Mouse (Mus musculus): ENCODE results near the gene Mcfd2.

Mcfd2 gene

GRCm38 (mm10) chr17:87236725-87237650, 28.7 kb downstream of the Mcfd2 start:
- no peak for DNase-seq

DNA sequence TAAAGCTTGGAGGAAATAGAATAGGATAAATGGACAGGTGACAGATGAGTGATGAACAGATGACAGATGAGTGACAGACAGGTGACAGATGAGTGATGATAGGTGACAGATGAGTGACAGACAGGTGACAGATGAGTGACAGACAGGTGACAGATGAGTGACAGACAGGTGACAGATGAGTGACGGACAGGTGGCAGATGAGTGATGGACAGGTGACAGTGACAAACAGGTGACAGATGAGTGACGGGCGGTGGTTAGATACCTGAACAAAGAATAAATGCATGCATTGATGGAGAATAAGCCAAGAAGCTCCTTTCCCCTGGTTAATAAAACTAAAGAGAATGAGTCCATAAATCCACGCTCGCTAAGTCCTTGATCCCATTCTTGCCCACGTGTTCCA, 30.7 kb downstream of the Mcfd2 start:
- DNase-seq = no peak

DNA sequence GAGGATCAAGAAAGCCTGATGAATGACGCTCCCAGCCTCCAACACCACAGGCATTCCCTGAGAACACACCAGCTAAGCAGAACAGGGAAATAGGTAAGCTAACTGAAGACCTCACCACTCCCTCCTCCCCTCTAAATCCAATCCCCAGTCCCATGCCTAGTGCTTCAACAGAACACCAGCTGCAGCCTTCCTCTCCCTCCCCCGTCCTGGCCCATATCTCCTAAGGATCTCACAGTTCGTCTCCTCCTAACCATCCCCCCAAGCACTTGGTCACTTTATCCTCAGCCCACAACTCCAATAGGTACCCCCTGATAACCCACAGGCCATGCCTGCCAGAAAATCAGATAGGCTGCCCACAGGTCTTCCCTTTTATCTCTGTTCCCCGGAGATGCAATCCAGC, 37.9 kb downstream of the Mcfd2 start:
- DNase-seq = no peak

- no peak for DNase-seq
These were observed 39.6 kb downstream of the Mcfd2 start for GRCm38 (mm10) chr17:87226079-87226640.

- DNase-seq = no peak
These were observed 40.4 kb downstream of the Mcfd2 start for GRCm38 (mm10) chr17:87225384-87225783.

- no peak for DNase-seq
These were observed 41.3 kb downstream of the Mcfd2 start for GRCm38 (mm10) chr17:87224461-87224860.

DNA sequence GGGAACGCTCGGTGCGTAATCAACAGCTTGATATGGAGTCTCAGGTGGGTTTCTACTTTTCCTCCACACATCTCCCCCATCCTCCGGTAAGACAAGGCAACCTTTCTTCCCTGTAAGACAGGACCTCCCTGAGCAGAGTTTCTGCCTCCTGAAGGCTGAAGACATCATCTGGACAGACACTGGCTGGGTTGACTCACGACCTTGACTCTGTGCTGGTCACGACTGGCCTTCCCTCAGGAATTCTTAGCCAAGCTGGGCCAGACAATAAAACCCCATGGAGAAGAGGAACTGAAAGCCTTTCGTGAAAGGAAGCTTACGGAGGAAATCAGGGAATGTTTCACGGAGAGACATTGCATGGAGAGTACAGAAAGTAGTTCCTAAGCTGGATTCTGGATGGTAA, 46.3 kb downstream of the Mcfd2 start:
- no peak for DNase-seq

DNA sequence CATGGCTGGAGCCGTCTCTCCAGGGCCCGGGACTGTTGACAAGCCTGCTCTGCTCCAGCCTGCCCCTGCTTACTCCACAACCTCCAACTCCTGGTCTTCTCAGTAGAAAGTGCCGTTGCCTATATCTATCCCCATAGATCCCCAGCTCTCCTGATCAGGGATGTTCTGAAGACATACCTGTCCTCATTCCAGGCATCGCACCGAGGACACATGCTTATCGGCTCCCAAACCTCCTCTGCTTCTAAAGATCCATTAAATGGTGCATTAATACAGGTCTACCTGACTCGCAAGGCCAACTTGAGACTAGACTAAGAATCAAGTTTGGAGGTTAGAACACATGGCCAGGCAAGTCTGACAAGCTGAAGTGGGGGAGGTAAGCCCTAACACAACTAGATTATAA, 51.2 kb downstream of the Mcfd2 start:
- DNase-seq = no peak

- no peak for DNase-seq
These were observed 55.2 kb downstream of the Mcfd2 start for GRCm38 (mm10) chr17:87210525-87210924.

GRCm38 (mm10) chr17:87206885-87207284, 58.9 kb downstream of the Mcfd2 start:
- DNase-seq = no peak

All from right cerebral cortex, postnatal 14 days (tissue).